Mouse (Mus musculus) small intestine, adult 2 months (tissue): ENCODE data around the gene Gpm6b.

Experiments used
- CTCF ChIP-seq: fragments of 200-500 bp; IDR thresholded peaks from 2 replicates; pipeline ENCODE4 v1.5.1; 2012; ENCODE audit warnings: low read depth, mild to moderate bottlenecking, control low read depth, inconsistent platforms, low read length, moderate library complexity, mixed read lengths; ENCODE audit not compliant: insufficient replicate concordance, insufficient read length; ENCODE audit errors: extremely low read depth
- POLR2A ChIP-seq: fragments of 200-500 bp; IDR thresholded peaks from 2 replicates; pipeline ENCODE4 v1.6.1; 2012; ENCODE audit warnings: low read depth, mild to moderate bottlenecking, control low read depth, inconsistent platforms, low read length, moderate library complexity

DNA sequence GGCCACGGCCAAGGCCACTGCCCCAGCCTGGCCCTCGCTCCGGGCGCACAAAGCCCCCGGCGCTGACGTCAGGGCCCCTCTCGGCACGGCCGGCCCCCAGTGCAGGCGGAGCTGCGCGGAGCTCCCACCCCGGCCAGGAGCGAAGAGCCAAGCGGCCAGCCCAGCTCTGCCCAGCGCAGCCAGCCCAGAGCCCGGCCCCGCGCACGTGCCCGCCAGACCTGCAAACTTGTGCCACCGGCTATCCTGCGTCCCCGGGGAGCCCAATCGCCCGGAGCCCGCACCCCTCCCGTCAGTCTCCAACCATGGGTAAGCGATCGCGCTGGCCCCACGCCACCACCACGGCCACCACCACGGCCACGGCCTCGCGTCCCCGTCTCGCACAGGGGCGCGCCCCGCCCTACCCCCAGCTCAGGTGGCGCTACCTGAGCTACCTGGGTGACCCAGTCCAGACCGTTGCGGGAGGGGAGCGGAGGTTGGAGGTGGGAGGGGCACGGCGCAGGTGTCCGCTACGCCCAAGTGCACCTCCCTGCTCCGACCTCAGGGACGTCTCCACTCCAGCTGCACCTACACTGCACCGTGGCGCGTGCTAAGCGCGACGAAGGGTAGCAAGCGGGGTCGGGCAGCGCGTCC lies at the start of gene Gpm6b:
- no peak for TF ChIP-seq CTCF
- TF ChIP-seq POLR2A = no peak
